Mouse (Mus musculus) yolk sac, embryonic 10.5 days (tissue): Measurements from ENCODE around the gene Gtpbp4.
"Not testable (repeated sequence)": the region's sequence is repeated elsewhere in the genome, so short reads cannot be mapped to it uniquely, and the experiment has no call there.

Source experiments
- DNase-seq: peaks from one replicate; pipeline ENCODE4 v3.0.0-alpha.2; 2017; ENCODE audit warnings: low spot score

Gtpbp4 gene

DNA sequence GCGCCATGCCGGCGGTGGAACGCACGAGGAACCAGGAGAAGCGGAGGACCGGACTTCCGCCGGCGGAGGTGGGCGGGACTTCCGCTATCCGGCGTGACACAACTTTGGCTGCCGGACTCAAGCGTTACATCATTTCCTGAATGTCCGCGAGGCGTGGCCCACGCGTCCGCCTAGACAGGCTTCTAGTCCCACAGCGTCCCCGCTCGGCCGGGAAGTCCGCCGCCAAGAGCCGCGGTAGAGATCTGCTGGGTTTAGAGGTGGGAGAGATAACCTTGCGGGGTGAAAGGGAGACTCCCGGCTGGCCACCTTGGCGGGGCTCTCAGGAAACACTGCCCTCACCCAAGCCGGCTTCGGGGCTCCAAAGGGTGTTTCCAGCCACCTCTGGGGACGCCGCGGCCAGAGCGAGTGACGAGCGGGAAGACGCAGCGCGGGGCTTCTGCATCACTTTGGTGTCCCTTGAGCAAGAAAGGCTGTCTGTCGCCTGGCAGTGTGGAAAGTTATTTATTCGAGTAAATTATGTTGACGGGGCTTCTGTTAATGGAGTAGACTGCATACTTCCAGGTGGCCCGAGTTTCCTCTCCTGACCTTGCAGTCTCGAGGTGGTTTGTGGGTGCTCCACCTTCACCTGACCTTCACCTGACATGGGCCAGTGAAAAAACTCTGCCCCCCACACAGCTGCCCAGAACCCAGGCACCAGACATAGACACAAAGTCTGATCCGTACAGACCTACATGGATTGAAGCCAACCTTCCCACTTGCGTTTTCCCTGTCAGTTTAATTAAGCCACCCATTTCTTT lies at the start of gene Gtpbp4:
Gene Gtpbp4 (minus strand): TSS at position 94 of the 797 bp plus-strand sequence.
- DNase-seq, result peak; percentile 93

DNA sequence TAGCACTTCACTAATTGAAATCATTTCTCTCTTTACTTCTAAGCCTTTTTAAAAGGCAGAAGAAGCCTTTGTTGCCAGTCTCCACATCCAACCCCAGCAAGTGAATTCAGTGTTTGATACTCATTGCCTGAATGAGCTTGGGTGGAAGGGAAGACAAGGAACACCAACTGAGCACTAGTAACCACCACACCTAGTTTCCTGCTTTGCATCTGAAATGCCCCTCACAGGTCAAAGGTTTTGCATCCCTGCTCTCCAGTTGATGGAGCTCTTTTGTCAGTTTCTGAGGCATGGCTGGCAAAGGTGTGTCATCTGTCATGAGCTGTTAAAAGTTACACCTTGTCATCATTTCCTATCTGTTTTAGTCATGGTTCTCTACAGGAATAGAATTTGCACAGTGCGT lies 48.8 kb upstream of the Gtpbp4 start:
- DNase-seq, result no peak

DNA sequence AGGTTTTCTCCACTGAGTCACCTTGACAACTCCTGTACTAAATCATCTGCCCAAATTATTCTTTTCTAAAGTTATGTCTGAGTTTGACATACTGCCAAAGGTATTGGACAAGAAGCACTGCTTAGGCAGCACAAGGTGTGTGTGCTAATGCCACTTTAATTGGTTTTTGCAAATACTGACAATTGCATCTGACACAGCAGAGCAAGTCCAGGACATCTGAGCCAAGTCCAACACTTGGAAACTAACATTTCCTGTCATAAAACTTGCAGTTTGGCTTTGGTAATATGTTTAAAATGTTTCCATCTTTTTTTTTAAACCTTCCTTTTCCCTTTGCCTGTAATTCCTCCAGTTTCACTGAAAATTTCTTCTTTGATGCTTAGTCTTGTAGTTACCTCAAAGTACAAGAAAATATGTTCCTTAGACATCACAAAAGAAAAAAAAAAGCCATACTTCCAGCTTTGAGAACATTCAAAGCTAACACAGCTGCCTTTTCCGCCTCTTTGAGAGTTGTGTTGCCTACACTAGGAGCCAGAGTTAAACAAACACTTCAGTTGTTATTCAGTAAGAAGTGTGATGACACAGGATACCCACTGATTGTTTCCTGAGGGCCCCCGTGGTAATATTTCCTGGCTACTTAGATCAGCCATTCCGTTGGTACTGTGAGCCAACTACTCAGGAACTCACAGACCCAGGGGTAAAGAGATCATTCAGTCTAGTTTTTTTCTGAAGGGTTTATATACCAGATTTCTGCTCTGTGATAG lies 47.6 kb upstream of the Gtpbp4 start:
- DNase-seq, result no peak

DNA sequence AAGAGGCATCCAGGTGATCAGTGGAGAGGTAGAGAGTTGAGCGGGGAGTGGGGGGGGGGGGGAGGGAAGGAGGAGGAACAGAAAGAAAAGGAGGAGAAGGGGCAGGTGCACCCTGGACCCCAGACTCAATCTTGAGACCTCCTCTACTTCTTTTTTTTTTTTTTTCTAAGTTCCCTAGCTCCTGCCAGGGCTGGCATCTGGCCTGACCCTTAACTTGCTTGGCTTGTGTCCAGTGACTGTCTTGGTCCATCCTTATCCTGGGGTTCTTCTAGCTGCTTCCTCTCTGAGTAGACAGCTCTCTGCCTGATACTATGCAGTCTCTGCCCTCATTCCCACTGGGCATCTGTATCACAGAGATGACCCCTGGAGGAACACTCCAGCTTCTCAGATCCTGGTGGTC lies 44.7 kb upstream of the Gtpbp4 start:
- no peak for DNase-seq

DNA sequence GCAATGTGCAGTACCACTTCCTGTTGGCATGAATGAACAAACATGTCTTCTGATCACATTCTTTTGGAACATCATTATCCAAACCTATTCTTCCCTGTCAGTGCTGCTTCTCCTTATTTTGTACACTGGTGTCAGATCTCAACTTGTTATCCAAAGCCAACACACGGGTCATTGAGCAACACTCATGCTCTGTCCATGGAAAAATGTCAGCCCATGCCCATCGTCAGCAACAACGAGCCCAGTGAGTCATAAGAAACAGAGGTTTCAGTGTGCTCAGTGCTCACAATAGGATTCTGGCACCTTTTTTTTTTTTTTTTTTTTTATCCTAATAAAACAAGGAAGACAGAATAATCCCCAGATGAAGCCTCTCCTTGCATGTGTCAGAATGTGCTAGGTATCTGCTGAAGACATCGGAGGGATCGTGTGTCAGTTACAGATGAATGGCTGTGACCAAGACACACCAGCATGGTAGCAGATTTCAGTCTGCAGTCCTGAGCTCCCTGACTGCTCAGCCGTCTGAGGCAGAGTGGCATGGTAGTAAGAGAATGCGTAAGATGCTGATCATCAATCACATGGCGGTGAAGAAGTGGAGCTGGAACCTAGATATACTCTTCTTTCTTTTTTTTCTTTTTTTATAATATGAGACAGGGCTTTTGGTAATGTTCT lies 36.2 kb upstream of the Gtpbp4 start:
- no peak for DNase-seq

DNA sequence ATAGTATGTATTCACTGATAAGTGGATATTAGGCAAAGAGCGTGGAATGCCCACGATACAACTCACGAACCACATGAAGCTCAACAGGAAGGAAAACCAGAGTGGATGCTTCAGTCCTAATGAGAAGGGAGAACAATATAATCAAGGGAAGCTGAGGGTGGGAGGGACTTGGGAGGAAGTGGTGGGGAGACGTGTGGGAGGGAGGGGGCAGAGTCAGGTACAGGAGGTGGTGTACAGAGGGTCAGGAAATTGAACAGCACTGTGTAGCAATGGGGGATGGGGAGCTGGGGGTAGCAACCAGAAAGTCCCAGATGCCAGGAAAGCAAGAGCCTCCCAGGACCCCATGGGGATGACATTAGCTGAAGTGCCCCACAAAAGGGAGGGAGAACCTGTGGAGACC lies 34.5 kb upstream of the Gtpbp4 start:
- no peak for DNase-seq

DNA sequence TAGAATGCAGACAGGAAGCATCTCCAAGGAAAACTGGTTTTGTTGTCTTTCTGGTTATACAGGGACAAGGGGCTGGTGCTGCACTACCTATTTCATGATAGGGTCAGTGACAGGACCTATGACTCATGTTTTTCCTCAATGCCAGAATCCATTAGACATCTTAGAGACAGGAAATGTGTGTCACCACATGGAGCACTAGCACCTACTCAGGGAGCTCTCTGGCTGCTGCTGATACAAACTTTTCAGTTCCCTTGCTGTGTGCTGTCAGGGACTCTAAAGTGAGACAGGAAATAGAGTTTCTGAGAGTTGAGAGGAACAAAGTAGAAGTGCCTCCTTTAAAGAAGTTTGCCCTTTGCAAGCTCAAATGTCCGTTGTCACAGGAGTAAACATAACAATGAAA lies 31.4 kb upstream of the Gtpbp4 start:
- DNase-seq, result no peak

DNA sequence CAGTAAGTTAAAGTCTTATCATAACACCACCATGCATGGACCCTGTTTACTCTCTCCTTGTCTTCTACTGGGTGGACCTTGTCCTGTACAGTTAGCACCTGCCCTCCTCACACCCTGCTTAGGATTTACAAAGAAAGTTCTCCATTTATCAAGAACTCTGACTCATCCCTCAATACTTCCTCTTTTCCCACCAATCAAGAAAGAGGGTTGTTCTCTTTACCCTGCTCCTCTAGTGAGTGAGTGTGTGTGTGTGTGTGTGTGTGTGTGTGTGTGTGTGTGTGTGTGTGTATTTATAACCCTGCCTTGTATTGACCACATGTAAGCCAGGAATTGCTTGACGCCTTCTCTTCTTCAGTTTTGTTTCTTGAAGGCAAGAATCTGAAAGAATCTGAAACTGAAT lies 26.7 kb upstream of the Gtpbp4 start:
- DNase-seq, result no peak

DNA sequence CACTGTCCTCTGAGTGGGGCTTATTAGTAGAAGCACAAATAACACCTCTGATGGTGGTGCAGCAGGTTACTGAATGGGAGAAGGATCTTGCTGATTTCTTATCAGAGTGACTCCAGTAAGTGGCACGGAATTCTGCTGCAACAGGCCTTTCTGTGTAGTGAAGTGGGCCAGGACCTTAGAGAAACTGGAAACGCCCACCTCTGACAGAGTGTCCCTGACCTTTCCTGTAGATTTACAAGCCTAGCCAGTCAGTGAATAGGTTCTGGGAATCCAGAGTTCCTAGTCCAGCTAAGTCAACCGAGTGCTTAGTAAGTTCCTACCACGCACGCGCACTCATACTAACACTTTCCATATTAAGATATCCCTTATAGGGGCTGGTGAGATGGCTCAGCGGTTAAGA lies 25.7 kb upstream of the Gtpbp4 start:
- no peak for DNase-seq

DNA sequence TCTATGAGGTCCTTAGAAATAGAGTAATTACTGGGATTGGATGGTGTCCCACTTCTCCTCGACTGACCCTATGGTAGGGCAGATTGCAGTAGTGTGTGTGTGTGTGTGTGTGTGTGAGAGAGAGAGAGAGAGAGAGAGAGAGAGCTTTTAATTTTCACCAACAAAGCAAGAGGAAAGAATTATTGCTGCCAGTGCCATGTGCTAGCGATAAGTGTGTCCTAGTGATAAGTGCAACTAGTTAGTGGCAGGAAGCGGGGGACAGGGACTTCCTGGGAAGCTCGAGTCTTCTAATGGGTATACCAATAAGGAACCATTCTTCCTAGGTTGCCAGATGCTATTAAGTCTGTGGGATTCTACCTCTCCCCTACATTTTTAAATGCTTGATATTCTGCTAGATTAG lies 23.8 kb upstream of the Gtpbp4 start:
- DNase-seq, result no peak

DNA sequence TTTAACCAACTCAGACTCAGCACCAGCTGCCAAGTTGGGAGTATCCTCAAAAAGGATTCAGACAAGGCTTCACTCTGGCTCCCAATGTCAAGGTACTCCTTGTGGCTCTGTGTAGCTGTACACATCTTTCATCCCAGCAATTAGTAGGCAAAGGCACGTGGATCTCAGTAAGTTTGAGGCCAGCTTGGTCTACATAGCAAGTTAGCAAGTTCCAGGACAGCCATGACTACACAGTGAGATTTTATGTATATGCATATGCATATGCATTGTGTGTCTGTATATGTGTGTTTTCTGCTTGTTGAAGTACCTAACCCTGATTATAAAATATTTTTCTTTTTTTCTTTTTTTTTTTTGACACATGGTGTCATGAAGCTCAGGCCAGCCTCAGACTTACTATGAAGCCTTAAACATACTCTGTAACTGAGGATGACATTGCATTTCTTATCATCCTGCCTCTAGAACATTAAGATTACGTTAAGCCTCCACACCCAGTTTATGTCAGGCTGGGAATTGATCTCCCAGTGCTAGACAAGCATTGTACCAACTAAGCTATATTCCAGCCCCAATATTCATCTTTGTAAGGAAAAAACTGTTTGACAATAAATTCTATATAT lies 23.2 kb upstream of the Gtpbp4 start:
- DNase-seq, result no peak

DNA sequence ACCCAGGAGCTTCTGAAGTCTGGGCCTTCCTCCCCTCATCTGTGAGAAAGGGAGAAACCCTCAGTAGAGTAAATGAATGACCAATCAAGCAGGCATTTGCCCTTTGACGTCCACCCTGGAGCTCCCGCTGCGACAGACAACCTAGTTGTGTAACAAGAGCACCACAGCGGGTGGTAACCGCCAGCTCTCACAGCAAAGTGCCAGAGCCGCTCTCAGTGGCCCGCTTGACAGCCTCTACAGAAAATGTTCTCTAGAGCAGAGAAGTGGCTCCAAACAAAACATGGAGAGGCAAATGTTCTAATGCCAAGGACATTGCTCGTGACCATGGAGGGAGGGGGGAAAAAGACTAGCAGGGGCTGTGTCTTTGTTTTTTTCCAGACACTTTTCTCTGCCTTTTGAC lies 21.3 kb upstream of the Gtpbp4 start:
- DNase-seq, result peak; percentile 65

DNA sequence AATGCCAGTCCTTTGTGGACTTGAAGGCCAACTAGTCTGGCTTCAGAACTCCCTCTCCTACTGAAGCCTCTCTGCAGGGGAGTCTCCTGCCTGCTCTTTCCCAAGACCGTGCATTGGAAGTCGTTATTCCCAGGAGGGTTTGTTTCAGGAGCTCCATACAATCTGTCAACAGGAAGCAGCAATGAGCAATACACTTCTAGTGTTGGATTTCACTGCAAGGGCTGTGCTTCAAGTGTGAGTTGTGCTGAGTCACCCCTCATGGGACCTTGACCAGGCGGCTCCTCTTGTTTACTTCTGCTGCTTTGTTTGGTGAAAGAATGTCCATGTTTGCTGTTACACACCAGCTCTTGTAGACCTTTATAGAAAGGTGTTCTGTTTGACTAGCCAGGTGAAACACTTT lies 18.5 kb upstream of the Gtpbp4 start:
- DNase-seq, result peak; percentile 82

DNA sequence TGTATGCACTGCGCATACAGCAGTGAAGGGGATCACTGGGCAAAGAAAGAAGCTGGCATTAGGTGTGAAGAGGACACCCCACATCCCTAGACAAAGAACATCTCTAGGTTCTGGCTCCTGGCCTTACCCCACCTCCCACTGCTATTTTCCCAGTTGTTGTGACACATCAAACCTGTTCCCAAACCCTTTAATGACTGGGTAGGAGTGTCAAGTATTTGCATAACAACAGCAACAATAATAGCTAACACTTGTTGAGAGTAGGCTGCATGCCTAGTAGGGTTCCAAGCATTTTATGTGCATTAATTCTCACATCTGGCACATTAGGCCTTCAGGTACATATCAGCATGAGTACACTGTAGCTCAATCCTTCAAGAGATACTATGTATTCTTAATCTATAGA lies 17.6 kb upstream of the Gtpbp4 start:
- DNase-seq, result no peak

DNA sequence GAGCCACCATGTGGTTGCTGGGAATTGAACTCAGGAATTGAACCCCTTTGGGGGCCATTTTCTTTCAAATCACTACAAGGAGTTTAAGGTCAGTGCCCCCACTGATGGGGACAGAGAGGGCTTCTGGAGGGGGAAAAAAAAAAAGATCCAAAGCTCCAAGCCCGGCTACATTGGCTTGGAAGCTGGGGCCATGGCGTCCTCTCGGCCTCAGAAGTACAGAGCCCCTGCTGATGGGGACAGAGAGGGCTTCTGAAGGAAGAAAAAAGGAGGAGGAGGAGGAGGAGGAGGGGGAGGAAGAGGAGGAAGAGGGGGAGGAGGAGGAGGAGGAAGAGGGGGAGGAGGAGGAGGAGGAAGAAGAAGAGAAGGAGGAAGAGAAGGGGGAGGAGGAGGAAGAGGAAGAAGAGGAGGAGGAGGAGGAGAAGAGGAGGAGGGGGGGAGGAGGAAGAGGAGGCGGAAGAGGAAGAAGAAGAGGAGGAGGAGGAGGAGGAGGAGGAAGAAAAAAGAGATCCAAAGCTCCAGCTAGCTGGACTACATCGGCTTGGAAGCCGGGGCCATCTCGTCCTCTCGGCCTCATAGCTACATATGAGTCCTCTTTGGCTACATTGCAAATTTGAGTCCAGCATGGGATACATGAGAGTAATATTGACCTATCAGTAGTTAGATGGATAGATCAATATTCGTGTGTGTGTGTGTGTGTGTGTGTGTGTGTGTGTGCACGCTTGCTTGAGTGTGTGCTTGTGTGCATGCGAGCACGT lies 15.9 kb upstream of the Gtpbp4 start:
- peak; percentile 67 for DNase-seq

DNA sequence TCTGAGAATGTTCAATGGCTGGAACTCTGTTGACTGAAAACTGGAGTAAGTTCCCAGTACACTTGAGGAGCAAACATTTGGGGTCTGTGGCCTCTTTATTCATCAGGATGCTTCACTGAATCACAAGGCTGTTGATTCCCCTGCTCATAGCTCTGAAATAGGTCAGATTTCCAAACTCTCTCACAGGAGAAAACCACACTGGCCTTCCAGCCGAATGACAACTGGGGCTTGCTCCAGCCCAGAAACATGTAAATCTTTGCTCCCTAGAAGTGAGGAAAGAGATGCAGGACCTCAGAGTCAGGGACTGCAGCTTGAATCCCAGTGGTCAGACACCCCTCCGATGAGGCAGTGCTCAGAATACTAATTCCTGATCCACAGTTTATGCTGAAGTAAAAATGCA lies 7.4 kb upstream of the Gtpbp4 start:
- DNase-seq, result no peak

DNA sequence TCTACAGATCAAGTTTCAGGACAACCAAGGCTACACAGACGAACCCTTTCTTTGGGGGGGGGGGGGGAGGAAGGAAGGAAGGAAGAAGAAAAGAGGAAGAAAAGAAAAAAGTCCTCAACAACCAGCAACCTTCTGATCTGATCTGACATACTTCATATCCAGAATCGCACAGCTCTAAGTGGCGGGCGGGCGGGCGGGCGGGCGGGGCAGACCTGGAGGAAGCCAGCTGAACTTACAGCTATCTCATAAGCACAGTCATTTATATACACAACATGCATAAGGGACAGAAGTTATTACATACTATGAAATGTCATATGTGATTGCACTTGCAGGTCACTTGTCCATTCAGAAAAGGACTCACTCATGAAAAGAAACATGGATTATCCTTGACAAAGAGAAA lies 3.6 kb upstream of the Gtpbp4 start:
- DNase-seq, result no peak

DNA sequence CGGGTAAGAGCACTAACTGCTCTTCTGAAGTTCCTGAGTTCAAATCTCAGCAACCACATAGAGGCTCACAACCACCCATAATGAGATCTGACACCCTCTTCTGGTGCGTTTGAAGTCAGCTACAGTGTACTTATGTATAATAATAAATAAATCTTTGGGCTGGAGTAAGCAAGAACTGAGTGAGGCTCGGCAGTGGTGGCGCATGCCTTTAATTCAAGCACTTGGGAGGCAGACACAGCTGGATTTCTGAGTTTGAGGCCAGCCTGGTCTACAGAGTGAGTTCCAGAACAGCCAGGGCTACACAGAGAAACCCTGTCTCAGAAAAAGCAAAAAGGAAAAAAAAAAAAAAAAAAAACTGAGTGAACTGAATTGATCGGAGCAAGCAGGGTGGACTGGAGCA lies 1.3 kb upstream of the Gtpbp4 start:
- DNase-seq, result not testable (repeated sequence)

DNA sequence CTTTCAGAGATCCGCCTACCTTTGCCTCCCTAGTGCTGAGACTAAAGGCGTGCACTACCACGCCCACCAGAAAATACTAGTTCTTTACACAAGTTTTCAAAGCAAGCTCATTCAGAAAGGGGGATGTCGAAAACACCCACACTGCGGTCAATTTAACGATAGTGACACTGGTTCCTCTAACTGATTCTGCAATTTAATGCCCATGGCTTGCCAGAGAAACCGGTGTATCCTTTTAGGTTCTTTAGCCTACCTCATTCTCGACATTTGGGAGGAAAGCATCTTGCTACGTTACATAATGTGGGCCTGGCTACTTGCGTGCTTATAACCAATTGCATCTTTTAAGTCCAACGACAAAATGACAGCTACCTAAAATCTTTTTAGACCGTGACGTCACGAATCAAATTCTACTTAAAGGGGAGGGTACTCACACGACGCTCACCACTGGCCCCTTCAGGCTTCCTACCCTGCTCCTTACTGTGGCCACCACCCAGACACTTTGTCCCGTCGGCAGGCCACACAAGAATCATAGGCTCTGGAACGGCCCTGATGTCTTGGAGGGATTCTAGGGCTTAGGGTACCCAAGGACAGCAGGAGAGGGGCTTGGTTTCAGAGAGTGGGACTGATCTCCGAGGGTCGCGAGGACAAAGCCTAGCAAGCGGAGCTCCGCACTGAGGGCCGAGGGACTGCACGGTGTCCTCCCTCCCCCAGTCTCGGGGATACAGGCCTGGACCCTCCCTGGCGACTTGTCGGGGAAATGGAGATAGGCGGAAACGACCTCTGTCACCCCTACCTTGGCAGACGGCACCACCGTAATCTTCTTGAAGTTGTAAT lies 509 bp downstream of the Gtpbp4 start:
- DNase-seq, result no peak

DNA sequence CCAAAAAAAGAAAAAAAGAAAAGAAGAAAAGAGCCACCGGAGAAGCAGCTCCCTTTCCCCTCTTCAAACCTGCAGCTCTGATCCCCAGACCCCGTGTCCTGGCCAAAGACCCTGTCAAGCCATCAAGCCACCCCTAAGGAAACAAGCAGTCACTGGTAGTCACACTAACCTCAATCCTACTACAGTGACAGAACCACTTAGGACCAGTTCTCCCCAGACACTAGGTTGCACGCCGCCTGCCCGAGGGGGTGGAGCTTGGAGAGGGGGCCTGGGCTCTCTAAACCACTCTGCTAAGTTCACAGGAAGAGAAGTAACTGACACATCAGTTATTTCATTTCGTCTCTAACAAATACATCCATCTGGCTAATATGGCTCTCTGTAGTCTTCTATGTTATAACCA lies 3.7 kb downstream of the Gtpbp4 start:
- no peak for DNase-seq

DNA sequence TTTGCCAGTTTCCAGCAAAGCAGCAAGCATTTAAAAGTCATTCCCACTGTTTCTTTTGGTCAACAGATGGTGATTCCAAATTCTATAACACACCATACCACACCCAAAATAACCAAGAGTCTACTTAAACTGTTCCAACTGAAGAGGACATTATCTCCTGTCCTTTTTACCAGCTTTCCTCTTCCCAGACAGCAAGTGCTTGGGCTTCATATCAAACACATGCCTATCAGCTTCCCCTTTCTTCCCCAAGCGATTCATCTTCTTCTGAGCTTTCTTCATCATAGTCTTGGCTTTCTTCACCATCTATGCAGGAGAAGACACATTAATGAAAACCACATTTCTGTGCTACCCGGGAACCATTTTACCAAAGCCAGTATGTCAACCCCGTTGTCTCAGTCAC lies 22.9 kb downstream of the Gtpbp4 start:
- no peak for DNase-seq
